Mouse (Mus musculus) forebrain, embryonic 15.5 days (tissue): Measurements from ENCODE around the gene Frg2f1. TPM values are rescaled to one million over a fixed set of nuclear protein-coding genes. Genes with fewer than 3 reads are reported as not detected.

Experiments
- ATAC-seq: fragments of 200-750 bp; cut with Nextera tagmentation; replicated peaks from 2 replicates; pipeline ENCODE4 v1.8.0; 2017; ENCODE audit warnings: mild to moderate bottlenecking, moderate TSS enrichment, moderate library complexity
- H3K27ac ChIP-seq: fragments of 300-500 bp; sonication (generic); replicated peaks from 2 replicates; pipeline ENCODE4 v1.5.1; 2015; ENCODE audit warnings: mild to moderate bottlenecking, inconsistent platforms
- H3K27me3 ChIP-seq: fragments of 300-500 bp; sonication (generic); 2 replicates; pipeline ENCODE4 v1.6.1; 2015; ENCODE audit warnings: inconsistent platforms
- H3K36me3 ChIP-seq: fragments of 300-500 bp; sonication (generic); 2 replicates; pipeline ENCODE4 v1.6.1; 2015; ENCODE audit warnings: mild to moderate bottlenecking, inconsistent platforms
- H3K4me1 ChIP-seq: fragments of 300-500 bp; sonication (generic); 2 replicates; pipeline ENCODE4 v1.6.1; 2015; ENCODE audit warnings: inconsistent platforms
- H3K4me2 ChIP-seq: fragments of 300-500 bp; sonication (generic); replicated peaks from 2 replicates; pipeline ENCODE4 v1.6.1; 2015; ENCODE audit warnings: mild to moderate bottlenecking, inconsistent platforms
- H3K4me3 ChIP-seq: fragments of 300-500 bp; sonication (generic); 2 replicates; pipeline ENCODE4 v1.5.1; 2015; ENCODE audit warnings: mild to moderate bottlenecking, inconsistent platforms
- H3K9ac ChIP-seq: fragments of 300-500 bp; sonication (generic); replicated peaks from 2 replicates; pipeline ENCODE4 v1.6.1; 2015; ENCODE audit warnings: mild to moderate bottlenecking, inconsistent platforms
- H3K9me3 ChIP-seq: fragments of 300-500 bp; sonication (generic); 2 replicates; pipeline ENCODE4 v1.6.1; 2016; ENCODE audit warnings: inconsistent platforms
- WGBS: fragments of 180-500 bp; shearing (Covaris S2); methylation state at CpG from one replicate; pipeline ENCODE4 v1.1.7; 2015; ENCODE audit warnings: mixed read lengths; 5-methylcytosine and 5-hydroxymethylcytosine counted together
- polyA plus RNA-seq: library from polyadenylated mRNA; unstranded; fragments of >200 nt; fragmentation: Nextera tagmentation; extraction: Ambion mirVana; gene quantifications from 2 replicates; pipeline ENCODE4 v1.2.1, GENCODE M21; 2015

Frg2f1 gene
- 5.4 and 7.0 TPM in 2 replicates for polyA plus RNA-seq

- H3K9ac ChIP-seq, result peak within 1 kb of the TSS; percentile 76
- peak within 1 kb of the TSS; percentile 95 for H3K27ac ChIP-seq
- H3K36me3 ChIP-seq, result no peaks in the 10 kb centered on the region
- WGBS, result under 1% methylated on average over 77 of the region's 85 CpGs
- peak within 1 kb of the TSS; percentile 85 for H3K4me3 ChIP-seq
- peaks cover 25% of the 10 kb centered on the region for H3K4me1 ChIP-seq
- H3K9me3 ChIP-seq, result no peaks in the 10 kb centered on the region
- peak within 1 kb of the TSS; percentile 60 for H3K4me2 ChIP-seq
- no peaks in the 10 kb centered on the region for H3K27me3 ChIP-seq
- ATAC-seq, result peak; percentile 95
Observed at GRCm38 (mm10) chr4:119539031-119539824, at the start of gene Frg2f1. Frg2f1 (minus strand) TSS chr4:119539529.

GRCm38 (mm10) chr4:119588037-119588436 lies 48.7 kb upstream of the Frg2f1 start:
- H3K4me2 ChIP-seq, result no peak overlapping the region
- WGBS, result 97% methylated on average over 2 of the region's 2 CpGs
- ATAC-seq, result no peak

DNA sequence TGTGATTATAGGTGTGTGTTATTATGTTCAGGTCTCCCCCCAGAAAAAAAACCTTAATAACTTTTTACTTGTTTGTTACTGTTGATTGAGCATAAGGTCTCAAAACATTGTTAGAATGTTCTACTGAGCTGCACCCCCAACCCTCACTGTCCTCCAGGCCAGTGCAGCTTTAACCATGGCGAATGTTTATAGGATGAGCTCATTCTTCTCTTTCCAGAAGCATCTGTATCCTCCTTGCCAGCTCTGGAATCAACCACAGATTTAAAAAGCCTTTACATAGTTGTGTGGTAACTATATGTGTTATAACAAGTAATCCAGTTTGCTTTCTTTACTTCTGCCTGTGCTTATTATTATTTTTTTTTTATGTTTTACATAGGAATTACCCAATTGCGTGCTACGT lies 36.1 kb upstream of the Frg2f1 start:
- no peaks in the 10 kb centered on the region for H3K4me1 ChIP-seq
- no peaks in the 10 kb centered on the region for H3K27me3 ChIP-seq
- H3K27ac ChIP-seq, result no peak overlapping the region
- H3K9ac ChIP-seq, result no peak overlapping the region
- peaks cover 13% of the 10 kb centered on the region for H3K36me3 ChIP-seq
- H3K9me3 ChIP-seq, result no peaks in the 10 kb centered on the region
- WGBS, result 96% methylated on average over 3 of the region's 3 CpGs
- ATAC-seq, result no peak
- no peak overlapping the region for H3K4me2 ChIP-seq
- H3K4me3 ChIP-seq, result no peak overlapping the region

More at GRCm38 (mm10) chr4:119588037-119588436, 48.7 kb upstream of the Frg2f1 start:
- Histone ChIP-seq H3K9me3 (no peaks in the 10 kb centered on the region), H3K9ac (no peak overlapping the region), H3K27ac (no peak overlapping the region), H3K36me3 (peaks cover 9% of the 10 kb centered on the region), H3K4me3 (no peak overlapping the region), H3K4me1 (0 out of 2 replicates have a peak, but pooled peaks cover 3% of the 10 kb centered on the region), H3K27me3 (no peaks in the 10 kb centered on the region)

DNA sequence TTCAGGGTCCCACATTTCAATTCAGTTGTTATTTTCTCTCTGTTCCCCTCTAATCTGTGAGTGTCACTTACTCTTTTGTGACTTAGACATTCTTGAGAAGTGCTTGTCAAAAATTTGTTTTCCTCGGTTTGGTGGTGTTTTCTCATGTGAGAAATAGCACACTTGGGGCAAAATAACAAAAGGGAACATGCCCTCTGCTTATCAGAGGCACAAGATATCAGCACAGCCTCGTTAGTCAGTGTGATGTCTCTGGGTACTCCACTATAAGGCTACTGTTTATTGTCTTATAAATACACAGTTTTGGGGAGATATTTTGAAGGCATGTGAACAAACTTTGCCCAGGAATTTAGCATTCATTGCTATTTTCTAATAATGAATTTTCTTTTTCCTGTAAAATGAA lies 35.2 kb upstream of the Frg2f1 start:
- peaks cover 13% of the 10 kb centered on the region for H3K36me3 ChIP-seq
- H3K4me1 ChIP-seq, result no peaks in the 10 kb centered on the region
- no peaks in the 10 kb centered on the region for H3K27me3 ChIP-seq
- no peak overlapping the region for H3K27ac ChIP-seq
- 63% methylated on average over 2 of the region's 2 CpGs for WGBS
- no peak overlapping the region for H3K9ac ChIP-seq
- H3K4me2 ChIP-seq, result no peak overlapping the region
- H3K9me3 ChIP-seq, result no peaks in the 10 kb centered on the region
- no peak overlapping the region for H3K4me3 ChIP-seq
- ATAC-seq, result no peak

DNA sequence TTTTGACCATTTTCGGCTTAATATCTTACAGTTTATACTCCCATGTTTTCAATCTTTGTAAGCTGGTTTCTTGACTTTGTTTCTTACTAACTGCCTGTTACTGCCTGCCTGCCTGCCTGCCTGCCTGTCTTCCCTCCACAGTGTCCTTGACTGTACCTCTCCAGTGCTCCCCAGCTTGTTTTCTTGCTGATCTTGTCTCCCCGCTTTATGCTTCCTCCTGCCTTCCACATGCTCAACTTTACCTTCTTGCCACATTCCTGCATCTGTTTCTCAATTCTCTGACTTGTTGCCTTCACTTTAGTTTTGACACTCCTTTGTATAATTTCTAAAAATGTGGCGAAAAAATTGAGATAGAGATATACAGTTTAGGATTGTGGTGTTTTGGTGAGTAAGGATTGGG lies 33.4 kb upstream of the Frg2f1 start:
- no peak overlapping the region for H3K9ac ChIP-seq
- H3K36me3 ChIP-seq, result peaks cover 10% of the 10 kb centered on the region; the same call in 1 of the 2 replicates
- no peak for ATAC-seq
- H3K27me3 ChIP-seq, result no peaks in the 10 kb centered on the region
- no peak overlapping the region for H3K4me2 ChIP-seq
- no peak overlapping the region for H3K27ac ChIP-seq
- no peaks in the 10 kb centered on the region for H3K4me1 ChIP-seq
- no peaks in the 10 kb centered on the region for H3K9me3 ChIP-seq
- no peak overlapping the region for H3K4me3 ChIP-seq
- WGBS, result 90% methylated on average over 3 of the region's 3 CpGs

DNA sequence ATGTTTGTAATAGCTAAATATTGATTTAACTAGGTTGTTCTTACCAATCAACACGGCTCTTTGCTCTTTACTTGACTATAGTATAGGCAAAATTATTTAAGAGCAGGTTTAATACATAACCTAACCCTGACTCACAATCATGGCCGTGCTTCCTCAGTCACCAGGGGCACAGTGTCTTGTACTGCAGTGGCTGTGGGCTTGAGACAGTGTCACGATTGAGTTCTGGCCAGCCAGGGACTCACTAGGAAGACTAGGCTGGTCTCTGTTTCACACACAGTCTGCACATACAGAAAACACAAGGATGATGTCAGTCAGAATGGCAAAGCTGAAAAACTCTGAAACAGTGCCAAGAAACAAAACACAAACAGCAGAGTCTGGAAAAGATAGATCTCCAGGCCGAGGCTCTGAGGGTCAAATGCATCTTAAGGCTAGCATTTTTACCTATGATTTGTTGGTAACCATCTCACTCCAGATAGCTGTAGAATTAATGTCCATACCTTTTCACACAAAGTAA lies 27.1 kb upstream of the Frg2f1 start:
- H3K9me3 ChIP-seq, result no peaks in the 10 kb centered on the region
- peaks cover 4% of the 10 kb centered on the region; the same call in 1 of the 2 replicates for H3K4me1 ChIP-seq
- no peaks in the 10 kb centered on the region for H3K36me3 ChIP-seq
- H3K4me3 ChIP-seq, result no peak overlapping the region
- H3K27me3 ChIP-seq, result no peaks in the 10 kb centered on the region
- ATAC-seq, result 0 out of 2 replicates have a peak, but pooled peaks have one; percentile 16
- H3K27ac ChIP-seq, result no peak overlapping the region
- no peak overlapping the region for H3K4me2 ChIP-seq
- WGBS, result 67% methylated on average over 4 of the region's 4 CpGs
- H3K9ac ChIP-seq, result no peak overlapping the region

- ATAC-seq, result no peak
- Histone ChIP-seq H3K36me3 (no peaks in the 10 kb centered on the region), H3K4me3 (no peak overlapping the region), H3K27me3 (no peaks in the 10 kb centered on the region), H3K9me3 (no peaks in the 10 kb centered on the region), H3K27ac (no peak overlapping the region), H3K4me2 (no peak overlapping the region), H3K4me1 (peaks cover 4% of the 10 kb centered on the region; the same call in 1 of the 2 replicates), H3K9ac (no peak overlapping the region)
Observed at GRCm38 (mm10) chr4:119563136-119563535, 23.8 kb upstream of the Frg2f1 start.

DNA sequence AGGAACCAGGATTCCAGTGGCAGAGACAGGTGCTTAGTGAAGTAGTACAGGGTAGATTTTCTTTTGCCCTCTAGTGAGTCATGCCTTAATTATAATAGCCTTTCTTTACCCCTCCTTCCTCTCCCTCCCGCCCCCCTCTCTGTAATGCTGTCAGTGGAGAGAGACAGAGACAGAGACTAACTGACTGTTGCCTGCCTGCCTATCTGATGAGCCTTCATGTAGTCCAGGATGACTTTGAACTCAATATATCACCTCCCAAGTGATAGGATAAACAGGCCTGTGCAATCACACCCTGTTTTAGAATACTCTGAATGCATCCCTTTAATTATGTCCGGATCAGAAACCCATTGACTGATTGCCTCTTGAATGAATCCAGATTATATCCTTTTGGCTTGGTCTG lies 16.1 kb upstream of the Frg2f1 start:
- WGBS, result 41% methylated on average over 2 of the region's 2 CpGs
- no peak overlapping the region for H3K9ac ChIP-seq
- H3K4me3 ChIP-seq, result no peak overlapping the region
- ATAC-seq, result no peak
- H3K4me2 ChIP-seq, result no peak overlapping the region
- H3K27ac ChIP-seq, result no peak overlapping the region
- no peaks in the 10 kb centered on the region for H3K27me3 ChIP-seq
- peaks cover 21% of the 10 kb centered on the region for H3K4me1 ChIP-seq
- no peaks in the 10 kb centered on the region for H3K36me3 ChIP-seq
- no peaks in the 10 kb centered on the region for H3K9me3 ChIP-seq

DNA sequence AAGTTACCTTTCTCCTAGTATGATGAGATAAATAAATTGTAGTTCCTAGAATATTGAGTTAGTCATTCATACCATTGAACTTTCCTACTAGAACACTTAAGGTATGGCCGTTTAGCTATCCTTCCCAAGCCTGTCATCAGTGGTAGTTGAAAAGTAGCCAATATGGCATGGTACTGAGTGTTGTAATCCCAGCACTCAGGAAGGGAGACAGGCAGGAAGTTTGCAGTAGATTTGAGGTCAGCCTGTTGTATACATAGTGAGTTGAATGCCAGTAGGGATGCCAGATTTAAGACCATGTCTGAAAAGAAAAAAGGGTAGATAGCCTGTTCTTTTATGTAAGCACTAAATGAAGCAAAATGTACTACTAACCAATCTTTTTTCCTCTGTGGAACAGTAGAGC lies 11.5 kb upstream of the Frg2f1 start:
- peaks cover 19% of the 10 kb centered on the region for H3K4me1 ChIP-seq
- WGBS, result 97% methylated on average over 1 of the region's 1 CpGs
- H3K27ac ChIP-seq, result no peak overlapping the region
- H3K36me3 ChIP-seq, result no peaks in the 10 kb centered on the region
- no peak for ATAC-seq
- no peaks in the 10 kb centered on the region for H3K27me3 ChIP-seq
- H3K9ac ChIP-seq, result no peak overlapping the region
- H3K9me3 ChIP-seq, result no peaks in the 10 kb centered on the region
- no peak overlapping the region for H3K4me3 ChIP-seq
- no peak overlapping the region for H3K4me2 ChIP-seq

- peak overlapping the region; percentile 85 for H3K4me3 ChIP-seq
- ATAC-seq, result no peak
- H3K9ac ChIP-seq, result peak overlapping the region; percentile 76
- H3K4me2 ChIP-seq, result peak overlapping the region; percentile 60
- H3K36me3 ChIP-seq, result no peaks in the 10 kb centered on the region
- peak overlapping the region; percentile 95 for H3K27ac ChIP-seq
- H3K4me1 ChIP-seq, result peaks cover 25% of the 10 kb centered on the region
- H3K27me3 ChIP-seq, result no peaks in the 10 kb centered on the region
- whole genome bisulfite sequencing, result 3% methylated on average over 10 of the region's 10 CpGs
- no peaks in the 10 kb centered on the region for H3K9me3 ChIP-seq
Observed at GRCm38 (mm10) chr4:119540533-119540890, 1.2 kb upstream of the Frg2f1 start.

- Histone ChIP-seq H3K36me3 (no peaks in the 10 kb centered on the region), H3K9me3 (no peaks in the 10 kb centered on the region), H3K9ac (peak overlapping the region; percentile 76), H3K4me2 (peak overlapping the region; percentile 60), H3K4me1 (peaks cover 25% of the 10 kb centered on the region), H3K27me3 (no peaks in the 10 kb centered on the region), H3K4me3 (peak overlapping the region; percentile 85), H3K27ac (peak overlapping the region; percentile 95)
- under 1% methylated on average over 59 of the region's 76 CpGs for WGBS
- peak; percentile 54 for ATAC-seq
Observed at GRCm38 (mm10) chr4:119539836-119540532, 655 bp upstream of the Frg2f1 start.

DNA sequence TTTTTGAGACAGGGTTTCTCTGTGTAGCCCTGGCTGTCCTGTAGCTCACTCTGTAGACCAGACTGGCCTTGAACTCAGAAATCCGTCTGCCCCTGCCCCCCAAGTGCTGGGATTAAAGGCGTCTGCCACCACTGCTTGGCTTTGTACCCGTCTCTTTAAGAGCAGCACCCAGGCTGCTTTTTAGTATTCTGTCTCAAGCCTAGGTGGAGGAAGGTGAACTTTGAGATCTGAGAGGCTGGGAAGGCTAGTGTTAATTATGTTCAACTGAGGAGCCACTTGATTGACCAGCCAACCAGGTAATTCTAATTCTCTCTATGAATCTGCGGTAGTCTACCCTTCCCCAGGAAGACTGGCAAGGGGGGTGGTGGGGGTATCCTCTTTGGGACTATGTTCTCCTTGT lies 1.9 kb downstream of the Frg2f1 start:
- ATAC-seq, result no peak
- no peaks in the 10 kb centered on the region for H3K27me3 ChIP-seq
- H3K4me1 ChIP-seq, result peaks cover 25% of the 10 kb centered on the region
- H3K27ac ChIP-seq, result no peak overlapping the region
- no peak overlapping the region for H3K9ac ChIP-seq
- WGBS, result 77% methylated on average over 4 of the region's 4 CpGs
- H3K9me3 ChIP-seq, result no peaks in the 10 kb centered on the region
- H3K4me3 ChIP-seq, result no peak overlapping the region
- H3K36me3 ChIP-seq, result no peaks in the 10 kb centered on the region
- no peak overlapping the region for H3K4me2 ChIP-seq
